Mouse (Mus musculus): ENCODE results near the gene 5730409E04Rik.
A peak's percentile ranks its signal among the peaks of the same experiment; 100 is the strongest.

The 5730409E04Rik gene

DNA sequence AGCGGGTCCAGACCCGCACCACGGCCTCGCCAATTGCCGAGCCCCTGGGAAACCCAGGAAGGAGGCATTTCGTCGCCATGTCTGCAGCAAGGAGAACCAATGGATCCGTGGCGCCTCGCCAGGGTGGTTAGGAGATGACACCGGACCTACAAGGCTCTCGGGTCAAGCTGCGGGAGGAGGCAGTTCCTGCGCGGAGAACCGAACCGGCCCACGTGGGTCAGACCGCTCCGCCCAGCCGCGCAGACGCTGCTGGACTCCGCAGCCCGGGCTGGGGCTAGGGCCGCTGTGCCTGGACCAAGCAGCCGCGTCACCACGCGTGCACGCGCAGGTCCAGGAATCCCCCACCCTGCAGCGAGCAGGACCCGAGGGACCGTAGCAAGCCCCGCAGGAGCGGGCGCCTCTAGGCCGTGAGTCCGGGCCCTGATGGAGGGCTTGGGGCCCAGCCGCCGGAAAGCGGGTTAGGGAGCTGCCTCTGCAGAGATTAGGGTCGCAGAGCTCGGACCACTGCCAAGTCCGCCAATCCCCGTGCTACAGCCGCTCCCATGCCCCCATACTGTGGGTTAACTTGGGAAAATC is at the start of gene 5730409E04Rik:
Gene 5730409E04Rik, plus strand, starts transcription at position 213 of the 576 bp plus-strand sequence.
- peak; percentile 61 for DNase-seq (ENCODE audit: low spot score)

GRCm38 (mm10) chr4:126563798-126564197 is 45.8 kb upstream of the 5730409E04Rik start:
- no peak for DNase-seq (ENCODE audit: low spot score)

- DNase-seq (ENCODE audit: low spot score), result no peak
These were observed 42.4 kb upstream of the 5730409E04Rik start for GRCm38 (mm10) chr4:126567243-126567642.

- DNase-seq (ENCODE audit: low spot score), result no peak
These were observed 39.8 kb upstream of the 5730409E04Rik start for GRCm38 (mm10) chr4:126569783-126570182.

DNA sequence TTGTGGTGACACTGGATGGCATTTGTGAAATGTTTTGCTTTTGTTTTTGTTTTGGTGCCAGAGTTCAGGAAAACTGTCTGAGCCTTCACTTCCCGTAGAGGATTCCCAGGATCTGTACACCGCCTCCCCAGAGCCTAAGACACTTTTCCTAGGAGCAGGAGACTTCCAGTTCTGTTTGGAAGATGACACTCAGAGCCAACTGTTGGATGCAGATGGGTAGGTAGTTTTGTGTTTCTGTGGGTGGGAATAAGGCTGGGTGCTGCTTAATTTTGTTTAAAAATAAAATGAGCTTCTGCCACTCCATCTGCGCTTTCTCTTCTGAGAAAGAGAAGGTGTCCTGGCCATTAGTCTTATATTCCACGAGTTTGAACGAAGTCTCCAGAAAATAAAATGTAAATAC is 33.3 kb upstream of the 5730409E04Rik start:
- no peak for DNase-seq (ENCODE audit: low spot score)

GRCm38 (mm10) chr4:126577920-126578319 is 31.7 kb upstream of the 5730409E04Rik start:
- DNase-seq (ENCODE audit: low spot score), result no peak

DNA sequence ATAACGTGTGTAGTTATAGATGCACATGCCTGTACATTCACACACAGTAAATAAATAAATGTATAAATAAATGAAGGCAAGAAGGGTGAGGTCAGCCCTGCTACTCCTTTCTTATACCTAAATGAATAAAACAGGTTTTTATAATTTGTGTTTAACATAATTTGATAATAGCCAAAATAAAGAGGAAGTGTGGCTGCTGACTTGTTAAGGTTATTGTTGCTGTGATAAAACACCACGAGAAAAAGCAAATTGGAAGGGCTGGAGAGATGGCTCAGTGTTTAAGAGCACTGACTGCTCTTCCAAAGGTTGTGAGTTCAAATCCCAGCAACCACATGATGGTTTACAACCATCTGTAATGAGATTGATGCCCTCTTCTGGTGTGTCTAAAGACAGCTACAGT is 30.5 kb upstream of the 5730409E04Rik start:
- no peak for DNase-seq (ENCODE audit: low spot score)

- DNase-seq (ENCODE audit: low spot score), result no peak
These were observed 23.9 kb upstream of the 5730409E04Rik start for GRCm38 (mm10) chr4:126585739-126586138.

DNA sequence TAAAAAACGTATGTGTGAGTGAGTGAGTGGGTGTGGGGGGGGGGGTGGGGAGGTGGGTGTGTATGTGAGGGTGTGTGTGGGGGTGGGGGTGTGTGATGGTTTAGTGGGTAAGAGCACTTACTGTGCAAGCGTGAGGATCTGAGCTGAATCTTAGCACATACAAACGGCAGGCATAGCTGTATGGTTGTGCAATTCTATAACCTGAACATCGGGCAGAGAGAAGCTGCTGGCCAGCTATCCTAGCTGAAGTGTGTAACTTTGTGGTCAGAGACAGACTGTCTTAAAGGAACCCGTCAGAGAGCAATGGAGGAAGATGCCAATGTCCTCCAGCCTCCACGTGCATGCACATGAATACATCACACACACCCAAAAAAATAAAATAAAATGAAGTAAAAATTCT is 17.6 kb upstream of the 5730409E04Rik start:
- DNase-seq (ENCODE audit: low spot score), result no peak

GRCm38 (mm10) chr4:126599971-126600754 is 9.5 kb upstream of the 5730409E04Rik start:
- peak; percentile 19 for DNase-seq (ENCODE audit: low spot score)

- peak; percentile 47 for DNase-seq (ENCODE audit: low spot score)
These were observed 7.8 kb upstream of the 5730409E04Rik start for GRCm38 (mm10) chr4:126601597-126602444.

- no peak for DNase-seq (ENCODE audit: low spot score)
These were observed 7.2 kb upstream of the 5730409E04Rik start for GRCm38 (mm10) chr4:126602445-126602762.

DNA sequence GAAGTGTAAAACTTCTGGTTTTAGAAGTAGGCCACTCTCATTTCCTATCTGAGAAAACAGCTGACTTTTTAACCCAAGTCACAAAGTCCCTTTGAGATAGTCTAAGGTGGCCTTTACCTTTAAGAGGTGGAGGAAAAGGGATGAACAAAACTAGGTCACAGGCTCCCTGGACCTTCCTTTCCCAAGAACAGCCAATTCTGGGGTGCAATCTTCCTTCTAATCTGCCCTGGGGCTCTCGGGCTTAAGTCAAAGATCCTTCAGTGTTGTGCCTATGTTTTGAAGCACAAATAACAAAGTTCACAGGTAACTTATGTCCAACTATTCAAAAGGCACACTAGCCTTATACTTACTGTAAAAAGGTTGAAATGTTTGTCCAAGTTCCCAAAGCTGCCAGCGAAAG is 5.5 kb upstream of the 5730409E04Rik start:
- no peak for DNase-seq (ENCODE audit: low spot score)

DNA sequence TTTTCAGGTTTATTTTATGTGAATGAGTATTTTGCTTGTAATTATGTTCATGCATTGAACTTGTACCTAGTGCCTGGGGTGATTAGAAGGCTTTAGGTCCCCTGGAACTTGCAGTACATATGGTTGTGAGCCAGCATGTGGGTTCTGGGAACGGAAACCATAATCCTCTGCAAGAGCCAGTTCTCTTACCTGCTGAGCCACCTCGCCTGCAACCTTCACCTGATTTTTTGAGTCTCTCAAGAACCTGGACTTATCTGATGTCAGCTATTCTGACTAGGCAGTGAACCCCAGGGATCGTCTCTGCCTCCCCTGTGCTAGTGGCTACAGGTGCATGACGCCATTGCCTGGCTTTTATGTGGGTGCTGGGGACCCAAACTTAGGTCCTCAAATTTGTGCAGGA is 3.9 kb upstream of the 5730409E04Rik start:
- DNase-seq (ENCODE audit: low spot score), result no peak

- DNase-seq (ENCODE audit: low spot score), result no peak
These were observed 2.4 kb downstream of the 5730409E04Rik start for GRCm38 (mm10) chr4:126611991-126612390.

DNA sequence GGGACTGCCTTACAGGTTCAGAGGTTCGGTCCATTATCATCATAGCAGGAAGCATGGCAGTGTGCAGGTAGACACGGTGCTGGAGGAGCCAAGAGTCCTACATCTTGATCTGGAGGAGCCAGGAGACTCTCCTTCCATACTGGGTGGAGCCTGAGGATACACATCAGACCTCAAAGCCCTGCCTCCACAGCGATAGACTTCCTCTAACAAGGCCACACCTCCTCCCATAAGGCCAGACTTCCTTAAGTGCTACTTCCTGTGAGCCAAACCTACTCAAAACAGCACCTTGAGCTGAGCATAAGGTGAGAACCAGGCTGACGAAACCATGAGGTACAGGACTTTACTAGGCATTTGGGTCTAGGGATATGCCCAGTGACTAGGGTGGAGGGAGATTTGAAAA is 6.7 kb downstream of the 5730409E04Rik start:
- no peak for DNase-seq (ENCODE audit: low spot score)

DNA sequence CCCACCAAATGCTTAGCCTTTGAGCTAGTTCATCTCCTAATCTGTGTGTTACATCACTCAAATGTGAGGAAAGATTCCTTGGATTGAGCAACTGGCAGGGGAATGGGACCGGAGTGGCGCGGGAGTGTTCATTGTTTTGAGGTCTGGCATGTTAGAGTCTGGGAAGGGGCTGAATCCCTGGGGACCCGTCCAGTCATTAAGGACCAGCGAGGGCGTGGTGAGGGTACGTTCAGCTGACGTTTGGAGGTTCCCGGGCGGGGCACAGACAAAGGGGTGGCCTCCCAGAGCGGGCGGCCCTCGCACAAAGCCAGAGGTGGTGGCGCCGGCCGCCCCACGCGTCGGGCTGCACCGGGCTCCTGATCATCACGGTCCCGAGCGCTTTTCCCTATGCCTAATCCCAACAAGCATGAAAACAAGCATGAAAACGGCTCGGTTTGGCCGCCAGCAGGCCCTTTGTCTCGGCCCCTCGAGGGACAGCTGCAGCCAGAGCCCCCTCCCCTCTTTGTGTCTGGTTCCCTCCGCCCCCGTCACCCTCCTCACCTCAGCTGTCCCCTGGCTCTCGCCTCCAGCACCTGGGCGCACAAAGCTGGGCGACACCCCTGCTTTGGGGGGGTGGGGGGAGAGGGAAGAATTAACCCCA is 10.2 kb downstream of the 5730409E04Rik start:
- DNase-seq (ENCODE audit: low spot score), result peak; percentile 15

GRCm38 (mm10) chr4:126620349-126620874 is 10.8 kb downstream of the 5730409E04Rik start:
- DNase-seq (ENCODE audit: low spot score), result no peak

- no peak for DNase-seq (ENCODE audit: low spot score)
These were observed 17.5 kb downstream of the 5730409E04Rik start for GRCm38 (mm10) chr4:126627021-126627681.

DNA sequence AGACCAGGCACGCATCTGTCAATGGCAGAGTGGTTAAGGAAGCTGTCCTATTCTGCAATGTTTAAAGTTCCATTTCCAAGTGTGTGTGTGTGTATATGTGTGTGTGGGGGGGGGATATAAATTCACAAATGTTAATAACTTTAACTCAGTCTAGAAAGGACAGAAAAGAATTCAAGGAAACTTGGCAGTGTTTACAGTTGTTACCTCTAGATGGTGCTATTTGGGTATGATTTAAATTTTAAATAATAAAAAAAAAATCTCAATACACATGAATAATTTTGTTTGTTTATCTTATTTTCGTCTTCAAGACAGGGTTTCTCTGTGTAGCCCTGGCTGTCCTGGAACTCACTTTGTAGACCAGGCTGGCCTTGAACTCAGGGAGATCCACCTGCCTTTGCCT is 22.3 kb downstream of the 5730409E04Rik start:
- no peak for DNase-seq (ENCODE audit: low spot score)

GRCm38 (mm10) chr4:126632668-126633067 is 23.1 kb downstream of the 5730409E04Rik start:
- no peak for DNase-seq (ENCODE audit: low spot score)

DNA sequence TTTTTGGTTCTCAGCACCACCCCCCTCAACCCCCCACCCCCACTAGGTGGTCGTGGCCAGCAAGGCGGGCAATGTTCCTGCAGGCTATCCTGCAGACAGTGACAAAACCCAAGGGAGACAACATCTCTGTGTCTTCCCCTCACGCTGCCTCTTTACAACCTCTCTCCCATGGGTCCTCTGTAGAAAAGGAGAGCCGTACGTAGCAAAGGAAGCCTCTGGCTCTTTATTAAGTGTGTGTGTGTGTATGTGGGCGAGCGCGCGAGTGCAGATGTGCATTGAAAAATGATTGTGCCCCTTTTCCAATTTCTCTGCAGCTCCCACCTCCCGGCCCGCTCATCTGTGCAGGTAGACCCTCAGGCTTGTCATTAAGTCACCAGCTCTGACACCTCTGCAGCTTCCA is 26.7 kb downstream of the 5730409E04Rik start:
- DNase-seq (ENCODE audit: low spot score), result no peak

All from yolk sac, embryonic 10.5 days (tissue).